Mouse (Mus musculus): ENCODE data around the gene Wfdc6a.

DNA sequence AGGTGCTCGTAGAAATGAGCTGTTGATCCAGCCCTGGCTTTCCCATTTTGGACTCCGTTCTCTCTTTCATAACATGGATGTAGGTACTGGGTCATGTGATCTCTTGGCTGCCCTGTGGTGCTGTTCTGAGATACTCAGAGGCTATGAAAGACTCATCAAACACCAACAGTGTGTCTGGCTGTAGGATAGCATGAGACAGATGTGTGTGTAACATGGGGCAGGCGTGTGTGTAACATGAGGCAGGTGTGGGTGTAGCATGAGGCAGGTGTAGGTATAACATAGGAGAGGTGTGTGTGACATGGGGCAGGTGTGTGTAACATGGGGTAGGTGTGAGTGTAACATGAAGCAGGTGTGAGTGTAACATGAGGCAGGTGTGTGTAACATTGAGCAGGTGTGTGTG is 30.1 kb upstream of the Wfdc6a start:
- TF ChIP-seq EP300 (IDR thresholded peaks at IDR 0.05; ENCODE audit: insufficient read depth, low read depth, low read length): no peak
- no peak for TF ChIP-seq CTCF (IDR thresholded peaks at IDR 0.05; ENCODE audit: low read depth, low read length)
- no peak for TF ChIP-seq POLR2A (IDR thresholded peaks at IDR 0.05; ENCODE audit: insufficient read depth, low read length)
